Mouse (Mus musculus): ENCODE results near the gene Carhsp1.

GRCm38 (mm10) chr16:8669432-8669831 lies 2.5 kb downstream of the Carhsp1 start:
- TF ChIP-seq POLR2A (IDR thresholded peaks at IDR 0.05; ENCODE audit: low read depth, low read length), result no peak
- no peak for TF ChIP-seq CTCF (conservative IDR thresholded peaks at IDR 0.05; ENCODE audit: insufficient read depth, insufficient read length, low read depth, low read length)
